Mouse (Mus musculus) lung, embryonic 15.5 days (tissue): ENCODE measurements around the gene Slc47a2. TPM values are rescaled to one million over a fixed set of nuclear protein-coding genes. Genes with fewer than 3 reads are reported as not detected.

ENCODE experiments used
- ATAC-seq: fragments of 200-750 bp; cut with Nextera tagmentation; 2 replicates; pipeline ENCODE4 v1.8.0; 2017; ENCODE audit warnings: moderate number of reproducible peaks, borderline replicate concordance; ENCODE audit not compliant: low FRiP score, low TSS enrichment; ENCODE audit errors: extremely low read depth
- H3K27ac ChIP-seq: fragments of 300-500 bp; sonication (generic); 2 replicates; pipeline ENCODE4 v1.5.1; 2015; ENCODE audit warnings: moderate library complexity, mild to moderate bottlenecking, inconsistent platforms
- H3K27me3 ChIP-seq: fragments of 300-500 bp; sonication (generic); 2 replicates; pipeline ENCODE4 v1.6.1; 2015; ENCODE audit warnings: inconsistent platforms
- H3K36me3 ChIP-seq: fragments of 300-500 bp; sonication (generic); 2 replicates; pipeline ENCODE4 v1.6.1; 2015; ENCODE audit warnings: inconsistent platforms
- H3K4me1 ChIP-seq: fragments of 300-500 bp; sonication (generic); 2 replicates; pipeline ENCODE4 v1.6.1; 2015; ENCODE audit warnings: inconsistent platforms
- H3K4me2 ChIP-seq: fragments of 300-500 bp; sonication (generic); 2 replicates; pipeline ENCODE4 v1.6.1; 2015; ENCODE audit warnings: inconsistent platforms, mild to moderate bottlenecking, moderate library complexity
- H3K4me3 ChIP-seq: fragments of 300-500 bp; sonication (generic); 2 replicates; pipeline ENCODE4 v1.5.1; 2015; ENCODE audit warnings: mild to moderate bottlenecking, inconsistent platforms
- H3K9ac ChIP-seq: fragments of 300-500 bp; sonication (generic); 2 replicates; pipeline ENCODE4 v1.6.1; 2015; ENCODE audit warnings: inconsistent platforms
- H3K9me3 ChIP-seq: fragments of 300-500 bp; sonication (generic); 2 replicates; pipeline ENCODE4 v1.6.1; 2016; ENCODE audit warnings: inconsistent platforms
- WGBS: fragments of 180-500 bp; shearing (Covaris S2); methylation state at CpG from one replicate; pipeline ENCODE4 v1.1.7; 2015; 5-methylcytosine and 5-hydroxymethylcytosine counted together
- polyA plus RNA-seq: library from polyadenylated mRNA; unstranded; fragments of >200 nt; fragmentation: Nextera tagmentation; extraction: Ambion mirVana; gene quantifications from 2 replicates; pipeline ENCODE4 v1.2.1, GENCODE M21; 2015

Slc47a2 gene
- 0.22 and 0.26 TPM in 2 replicates for polyA plus RNA-seq

- peaks cover 47% of the 10 kb centered on the region for H3K27me3 ChIP-seq
- peaks cover 12% of the 10 kb centered on the region for H3K4me1 ChIP-seq
- 2% methylated on average over 61 of the region's 61 CpGs for WGBS
- H3K4me3 ChIP-seq = peak within 1 kb of the TSS; percentile 37
- H3K4me2 ChIP-seq = peak within 1 kb of the TSS; percentile 81
- H3K36me3 ChIP-seq = no peaks in the 10 kb centered on the region
- H3K9ac ChIP-seq = peak within 1 kb of the TSS; percentile 8; the same call in 1 of the 2 replicates
- peak; percentile 42; the same call in 1 of the 2 replicates for ATAC-seq
- no peaks in the 10 kb centered on the region for H3K9me3 ChIP-seq
- no peak within 1 kb of the TSS for H3K27ac ChIP-seq
Observed at GRCm38 (mm10) chr11:61342505-61343420, at the start of gene Slc47a2. Gene Slc47a2, minus strand, starts transcription at chr11:61342860.

- H3K9ac ChIP-seq = no peak overlapping the region
- H3K4me2 ChIP-seq = no peak overlapping the region
- ATAC-seq = no peak
- no peaks in the 10 kb centered on the region for H3K9me3 ChIP-seq
- no peaks in the 10 kb centered on the region for H3K4me1 ChIP-seq
- WGBS = 45% methylated on average over 4 of the region's 4 CpGs
- no peak overlapping the region for H3K4me3 ChIP-seq
- H3K36me3 ChIP-seq = no peaks in the 10 kb centered on the region
- no peaks in the 10 kb centered on the region for H3K27me3 ChIP-seq
- H3K27ac ChIP-seq = no peak overlapping the region
Observed at GRCm38 (mm10) chr11:61388936-61389335, 46.3 kb upstream of the Slc47a2 start.

GRCm38 (mm10) chr11:61388012-61388411 is 45.4 kb upstream of the Slc47a2 start:
- no peak overlapping the region for H3K4me3 ChIP-seq
- no peaks in the 10 kb centered on the region for H3K9me3 ChIP-seq
- H3K4me1 ChIP-seq = no peaks in the 10 kb centered on the region
- no peaks in the 10 kb centered on the region for H3K36me3 ChIP-seq
- no peak for ATAC-seq
- WGBS = 60% methylated on average over 6 of the region's 6 CpGs
- no peak overlapping the region for H3K27ac ChIP-seq
- H3K27me3 ChIP-seq = no peaks in the 10 kb centered on the region
- no peak overlapping the region for H3K9ac ChIP-seq
- H3K4me2 ChIP-seq = no peak overlapping the region

- Histone ChIP-seq H3K4me1 (no peaks in the 10 kb centered on the region), H3K27me3 (no peaks in the 10 kb centered on the region), H3K4me3 (no peak overlapping the region), H3K9me3 (no peaks in the 10 kb centered on the region), H3K27ac (no peak overlapping the region), H3K9ac (no peak overlapping the region), H3K4me2 (no peak overlapping the region), H3K36me3 (no peaks in the 10 kb centered on the region)
- no peak for ATAC-seq
- 58% methylated on average over 6 of the region's 6 CpGs for WGBS
Observed at GRCm38 (mm10) chr11:61387233-61387632, 44.6 kb upstream of the Slc47a2 start.

- no peak overlapping the region for H3K4me3 ChIP-seq
- no peak overlapping the region for H3K4me2 ChIP-seq
- H3K4me1 ChIP-seq = no peaks in the 10 kb centered on the region
- H3K27ac ChIP-seq = no peak overlapping the region
- H3K36me3 ChIP-seq = no peaks in the 10 kb centered on the region
- H3K27me3 ChIP-seq = no peaks in the 10 kb centered on the region
- H3K9ac ChIP-seq = no peak overlapping the region
- no peaks in the 10 kb centered on the region for H3K9me3 ChIP-seq
- no peak for ATAC-seq
- WGBS = 57% methylated on average over 4 of the region's 4 CpGs
Observed at GRCm38 (mm10) chr11:61385725-61386124, 43.1 kb upstream of the Slc47a2 start.

- Histone ChIP-seq H3K9me3 (no peaks in the 10 kb centered on the region), H3K27me3 (peaks cover 35% of the 10 kb centered on the region), H3K9ac (no peak overlapping the region), H3K4me1 (peaks cover 16% of the 10 kb centered on the region; the same call in 1 of the 2 replicates), H3K36me3 (no peaks in the 10 kb centered on the region), H3K27ac (no peak overlapping the region), H3K4me3 (no peak overlapping the region), H3K4me2 (no peak overlapping the region)
- ATAC-seq = no peak
- WGBS = 88% methylated on average over 1 of the region's 1 CpGs
Observed at GRCm38 (mm10) chr11:61381272-61381671, 38.6 kb upstream of the Slc47a2 start.

GRCm38 (mm10) chr11:61378651-61379050 is 36.0 kb upstream of the Slc47a2 start:
- no peak for ATAC-seq
- Histone ChIP-seq H3K4me3 (no peak overlapping the region), H3K27ac (no peak overlapping the region), H3K27me3 (peaks cover 45% of the 10 kb centered on the region), H3K4me2 (no peak overlapping the region), H3K4me1 (peaks cover 16% of the 10 kb centered on the region; the same call in 1 of the 2 replicates), H3K36me3 (no peaks in the 10 kb centered on the region), H3K9me3 (no peaks in the 10 kb centered on the region), H3K9ac (no peak overlapping the region)
- 56% methylated on average over 4 of the region's 4 CpGs for WGBS

- no peak for ATAC-seq
- no peak within 1 kb of the TSS for H3K27ac ChIP-seq
- peaks cover 45% of the 10 kb centered on the region for H3K27me3 ChIP-seq
- H3K4me1 ChIP-seq = peaks cover 16% of the 10 kb centered on the region; the same call in 1 of the 2 replicates
- no peaks in the 10 kb centered on the region for H3K9me3 ChIP-seq
- H3K9ac ChIP-seq = peak within 1 kb of the TSS; percentile 24; the same call in 1 of the 2 replicates
- peak within 1 kb of the TSS; percentile 70 for H3K4me2 ChIP-seq
- peak within 1 kb of the TSS; percentile 37 for H3K4me3 ChIP-seq
- no peaks in the 10 kb centered on the region for H3K36me3 ChIP-seq
- WGBS = 11% methylated on average over 35 of the region's 39 CpGs
Observed at GRCm38 (mm10) chr11:61377881-61378613, 35.4 kb upstream of the Slc47a2 start, which contains the start of gene Slc47a1. Gene Slc47a1, minus strand, starts transcription at chr11:61378345.

GRCm38 (mm10) chr11:61368668-61369067 is 26.0 kb upstream of the Slc47a2 start:
- Histone ChIP-seq H3K27ac (no peak overlapping the region), H3K9ac (no peak overlapping the region), H3K27me3 (no peaks in the 10 kb centered on the region), H3K9me3 (no peaks in the 10 kb centered on the region), H3K36me3 (no peaks in the 10 kb centered on the region), H3K4me3 (no peak overlapping the region), H3K4me1 (peaks cover 11% of the 10 kb centered on the region), H3K4me2 (no peak overlapping the region)
- 96% methylated on average over 2 of the region's 2 CpGs for WGBS
- ATAC-seq = no peak

GRCm38 (mm10) chr11:61366517-61367273 is 24.0 kb upstream of the Slc47a2 start:
- H3K36me3 ChIP-seq = no peaks in the 10 kb centered on the region
- H3K9me3 ChIP-seq = no peaks in the 10 kb centered on the region
- peak overlapping the region; percentile 84 for H3K27ac ChIP-seq
- 0 out of 2 replicates have a peak overlapping the region, but pooled peaks have one; percentile 0 for H3K4me2 ChIP-seq
- H3K27me3 ChIP-seq = no peaks in the 10 kb centered on the region
- no peak overlapping the region for H3K9ac ChIP-seq
- 41% methylated on average over 9 of the region's 9 CpGs for WGBS
- H3K4me1 ChIP-seq = peaks cover 11% of the 10 kb centered on the region
- peak; percentile 93 for ATAC-seq
- no peak overlapping the region for H3K4me3 ChIP-seq

GRCm38 (mm10) chr11:61365938-61366337 is 23.3 kb upstream of the Slc47a2 start:
- Histone ChIP-seq H3K4me1 (peaks cover 11% of the 10 kb centered on the region), H3K9ac (no peak overlapping the region), H3K9me3 (no peaks in the 10 kb centered on the region), H3K36me3 (no peaks in the 10 kb centered on the region), H3K4me3 (no peak overlapping the region), H3K4me2 (0 out of 2 replicates have a peak overlapping the region, but pooled peaks have one; percentile 0), H3K27ac (peak overlapping the region; percentile 84), H3K27me3 (no peaks in the 10 kb centered on the region)
- WGBS = 29% methylated on average over 3 of the region's 3 CpGs
- peak; percentile 74 for ATAC-seq
